Mouse (Mus musculus) right cerebral cortex, postnatal 4 days (tissue): ENCODE measurements around the gene Snrnp40.
A peak's percentile ranks its signal among the peaks of the same experiment; 100 is the strongest.

ENCODE experiments used
- DNase-seq: peaks from one replicate; pipeline ENCODE4 v3.0.0-alpha.2; 2022

Snrnp40 gene

GRCm38 (mm10) chr4:130380418-130380817, 20.5 kb downstream of the Snrnp40 start:
- DNase-seq, result no peak

DNA sequence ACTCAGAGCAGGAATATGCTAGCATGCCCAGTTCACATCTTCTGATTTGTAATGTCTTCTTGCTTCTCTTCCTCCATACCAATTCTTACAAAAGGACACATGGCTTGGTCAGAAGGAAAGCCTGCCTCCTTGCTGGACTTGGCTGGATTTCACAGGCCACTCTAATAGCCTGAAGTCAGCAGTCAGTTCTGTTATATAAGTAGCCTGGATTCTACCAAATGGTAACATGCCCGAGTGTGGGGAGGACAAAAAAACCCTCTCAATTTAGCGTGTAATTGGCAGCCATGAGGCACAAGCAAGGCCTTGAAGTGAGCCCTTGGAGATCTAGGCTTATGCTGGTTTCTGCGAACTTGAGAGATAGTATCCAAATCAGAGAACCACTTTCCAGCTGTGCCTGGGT, 27.3 kb downstream of the Snrnp40 start:
- no peak for DNase-seq

- DNase-seq, result peak; percentile 7
These were observed 29.6 kb downstream of the Snrnp40 start for GRCm38 (mm10) chr4:130389496-130389895.

DNA sequence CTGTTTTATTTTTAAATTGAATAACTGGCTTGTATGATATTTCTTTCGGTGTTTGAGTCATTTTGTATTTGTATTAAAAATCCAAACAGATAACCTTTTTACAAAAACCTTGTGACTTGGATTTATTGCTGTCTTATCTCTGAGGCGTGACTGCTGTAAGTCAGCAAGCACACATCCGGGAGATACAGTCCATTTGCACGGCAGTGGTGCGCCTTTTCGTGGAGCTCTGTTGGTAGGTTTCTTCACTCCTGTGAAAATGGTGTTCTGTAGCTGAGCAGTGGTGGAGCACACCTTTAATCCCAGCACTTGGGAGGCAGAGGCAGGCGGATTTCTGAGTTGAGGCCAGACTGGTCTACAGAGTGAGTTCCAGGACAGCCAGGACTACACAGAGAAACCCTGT, 30.0 kb downstream of the Snrnp40 start:
- DNase-seq, result no peak

DNA sequence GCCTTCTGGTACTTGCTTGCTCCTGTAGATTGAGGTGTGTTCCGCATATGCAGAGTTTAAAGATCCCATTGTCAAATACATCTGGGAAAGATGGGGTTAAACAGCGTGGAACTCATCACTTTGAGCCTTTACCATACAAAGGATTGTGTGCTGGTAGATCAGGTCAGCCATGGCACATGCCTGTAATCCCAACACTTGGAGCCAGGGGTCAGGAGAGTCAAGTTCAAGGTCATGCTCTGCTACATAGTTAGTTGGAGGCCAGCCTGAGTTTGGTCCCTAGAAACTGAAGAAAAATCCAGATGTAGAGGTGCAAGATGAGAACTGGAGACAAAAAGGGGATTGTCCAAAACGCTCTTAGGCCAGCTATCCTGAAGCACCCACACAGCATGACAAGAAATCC, 31.3 kb downstream of the Snrnp40 start:
- peak; percentile 9 for DNase-seq
